Mouse (Mus musculus) intestine, embryonic 14.5 days (tissue): ENCODE results near the gene Mgat4b. TPM values are rescaled to one million over a fixed set of nuclear protein-coding genes. Genes with fewer than 3 reads are reported as not detected.
A peak's percentile ranks its signal among the peaks of the same experiment; 100 is the strongest.

Experiments
- ATAC-seq: fragments of 200-750 bp; cut with Nextera tagmentation; replicated peaks from 2 replicates; pipeline ENCODE4 v1.8.0; 2017; ENCODE audit warnings: low read depth, moderate number of reproducible peaks, moderate TSS enrichment, moderate library complexity; ENCODE audit not compliant: low FRiP score, low TSS enrichment
- DNase-seq: peaks from one replicate; pipeline ENCODE4 v3.0.0-alpha.2; 2018; ENCODE audit warnings: low spot score
- H3K27ac ChIP-seq: fragments of 300-500 bp; sonication (generic); 2 replicates; pipeline ENCODE4 v1.5.1; 2014; ENCODE audit warnings: low read depth, mild to moderate bottlenecking, control low read depth
- H3K27me3 ChIP-seq: fragments of 300-500 bp; sonication (generic); replicated peaks from 2 replicates; pipeline ENCODE4 v1.6.1; 2014; ENCODE audit warnings: low read length, control low read depth; ENCODE audit not compliant: control insufficient read depth, insufficient read depth
- H3K36me3 ChIP-seq: fragments of 300-500 bp; sonication (generic); 2 replicates; pipeline ENCODE4 v1.6.1; 2014; ENCODE audit warnings: low read length, control low read depth; ENCODE audit not compliant: control insufficient read depth, insufficient read depth
- H3K4me1 ChIP-seq: fragments of 300-500 bp; sonication (generic); replicated peaks from 2 replicates; pipeline ENCODE4 v1.6.1; 2014; ENCODE audit warnings: low read length, control low read depth, mixed read lengths; ENCODE audit not compliant: control insufficient read depth, insufficient read depth
- H3K4me2 ChIP-seq: fragments of 300-500 bp; sonication (generic); 2 replicates; pipeline ENCODE4 v1.6.1; 2014; ENCODE audit warnings: low read length
- H3K4me3 ChIP-seq: fragments of 300-500 bp; sonication (generic); 2 replicates; pipeline ENCODE4 v1.5.1; 2014; ENCODE audit warnings: low read depth, low read length, control low read depth, mixed read lengths
- H3K9ac ChIP-seq: fragments of 300-500 bp; sonication (generic); 2 replicates; pipeline ENCODE4 v1.6.1; 2014; ENCODE audit warnings: mild to moderate bottlenecking, low read length
- H3K9me3 ChIP-seq: fragments of 300-500 bp; sonication (generic); 2 replicates; pipeline ENCODE4 v1.6.1; 2016; ENCODE audit warnings: low read length, control low read depth; ENCODE audit not compliant: control insufficient read depth
- WGBS: fragments of 180-500 bp; shearing (Covaris S2); extraction: QIAGEN DNeasy Blood & Tissue Kit; methylation state at CpG from one replicate; pipeline ENCODE4 v1.1.7; 2014; 5-methylcytosine and 5-hydroxymethylcytosine counted together
- polyA plus RNA-seq: library from polyadenylated mRNA; unstranded; fragments of >200 nt; fragmentation: Nextera tagmentation; extraction: Ambion mirVana; gene quantifications from 2 replicates; pipeline ENCODE4 v1.2.1, GENCODE M21; 2014

Gene Mgat4b
- polyA plus RNA-seq, 1 experiment from 2014 or later: 24.4 TPM

DNA sequence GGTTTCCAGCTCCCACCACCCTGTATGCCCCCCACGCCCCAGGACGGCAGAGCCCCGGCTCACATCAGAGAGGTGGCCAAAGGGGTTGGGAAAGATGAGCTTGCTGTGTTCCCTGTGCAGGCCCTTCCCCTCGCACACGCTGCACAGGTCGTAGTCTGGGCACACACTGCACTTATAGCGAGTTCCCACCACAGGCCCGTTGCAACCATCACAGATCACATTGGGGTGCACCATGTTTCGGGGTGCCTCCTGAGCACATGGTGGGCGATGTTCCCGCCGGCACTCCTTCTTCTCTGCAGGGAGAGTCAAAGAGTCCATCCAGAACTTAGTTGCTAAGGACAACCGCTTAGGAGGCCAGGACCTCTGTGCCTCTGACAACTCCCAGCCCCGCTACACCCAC lies 3.3 kb upstream of the Mgat4b start:
- 96% methylated on average over 14 of the region's 14 CpGs for WGBS
- peaks cover 54% of the 10 kb centered on the region for H3K36me3 ChIP-seq
- no peak overlapping the region for H3K4me2 ChIP-seq
- no peak for ATAC-seq
- H3K4me1 ChIP-seq: peaks cover 11% of the 10 kb centered on the region
- H3K27me3 ChIP-seq: no peaks in the 10 kb centered on the region
- no peak overlapping the region for H3K27ac ChIP-seq
- DNase-seq: no peak
- no peak overlapping the region for H3K9ac ChIP-seq
- no peaks in the 10 kb centered on the region for H3K9me3 ChIP-seq
- H3K4me3 ChIP-seq: no peak overlapping the region

DNA sequence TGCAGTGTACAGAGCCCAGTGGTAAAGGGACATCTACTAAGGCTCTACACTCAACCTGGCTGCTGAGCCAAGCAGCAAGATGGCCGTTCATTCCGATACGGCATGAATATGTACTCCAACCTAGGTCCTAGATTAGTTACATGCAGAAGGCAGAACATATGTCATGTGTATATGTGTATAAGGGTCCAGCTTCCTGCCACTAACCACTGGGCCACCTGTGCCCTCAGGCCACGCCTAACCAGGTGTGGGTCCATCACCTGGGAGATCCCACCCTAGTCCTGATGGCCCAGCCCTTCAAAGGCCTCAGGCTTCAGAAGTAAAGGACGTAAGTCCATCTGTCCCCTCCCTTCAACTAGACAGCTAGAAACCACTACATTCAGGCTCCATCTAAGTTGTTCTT lies 2.7 kb upstream of the Mgat4b start:
- ATAC-seq (no peak), DNase-seq (no peak)
- Histone ChIP-seq H3K4me3 (no peak overlapping the region), H3K4me1 (peaks cover 11% of the 10 kb centered on the region), H3K27me3 (no peaks in the 10 kb centered on the region), H3K9me3 (no peaks in the 10 kb centered on the region), H3K4me2 (no peak overlapping the region), H3K27ac (no peak overlapping the region), H3K36me3 (peaks cover 47% of the 10 kb centered on the region), H3K9ac (no peak overlapping the region)
- 96% methylated on average over 5 of the region's 5 CpGs for WGBS

DNA sequence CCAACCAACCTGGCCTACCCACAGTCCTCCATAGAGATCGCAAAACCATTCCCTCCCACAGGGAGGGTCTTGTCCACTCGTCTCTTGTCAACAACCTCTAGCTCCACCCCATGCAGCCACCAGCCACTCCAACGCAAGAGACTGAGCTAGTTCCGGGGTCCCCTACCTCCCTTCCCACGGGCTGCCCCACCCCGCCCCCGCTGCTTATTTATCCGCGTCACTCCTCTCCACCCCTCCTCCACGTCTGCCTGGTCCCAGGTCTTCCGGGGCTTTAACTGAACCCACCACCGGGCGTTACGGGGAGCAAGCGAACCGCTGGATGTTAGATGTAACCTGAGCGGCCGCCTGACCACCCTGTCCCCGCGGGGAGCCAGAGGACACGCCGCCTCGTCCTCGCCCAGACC lies 587 bp upstream of the Mgat4b start:
- peak overlapping the region; percentile 66 for H3K4me2 ChIP-seq
- ATAC-seq: peak; percentile 91
- peaks cover 27% of the 10 kb centered on the region for H3K36me3 ChIP-seq
- under 1% methylated on average over 24 of the region's 24 CpGs for WGBS
- peak overlapping the region; percentile 96 for H3K4me3 ChIP-seq
- no peaks in the 10 kb centered on the region for H3K27me3 ChIP-seq
- H3K9me3 ChIP-seq: no peaks in the 10 kb centered on the region
- no peak for DNase-seq
- H3K9ac ChIP-seq: peak overlapping the region; percentile 97
- H3K27ac ChIP-seq: peak overlapping the region; percentile 99
- peaks cover 11% of the 10 kb centered on the region for H3K4me1 ChIP-seq

DNA sequence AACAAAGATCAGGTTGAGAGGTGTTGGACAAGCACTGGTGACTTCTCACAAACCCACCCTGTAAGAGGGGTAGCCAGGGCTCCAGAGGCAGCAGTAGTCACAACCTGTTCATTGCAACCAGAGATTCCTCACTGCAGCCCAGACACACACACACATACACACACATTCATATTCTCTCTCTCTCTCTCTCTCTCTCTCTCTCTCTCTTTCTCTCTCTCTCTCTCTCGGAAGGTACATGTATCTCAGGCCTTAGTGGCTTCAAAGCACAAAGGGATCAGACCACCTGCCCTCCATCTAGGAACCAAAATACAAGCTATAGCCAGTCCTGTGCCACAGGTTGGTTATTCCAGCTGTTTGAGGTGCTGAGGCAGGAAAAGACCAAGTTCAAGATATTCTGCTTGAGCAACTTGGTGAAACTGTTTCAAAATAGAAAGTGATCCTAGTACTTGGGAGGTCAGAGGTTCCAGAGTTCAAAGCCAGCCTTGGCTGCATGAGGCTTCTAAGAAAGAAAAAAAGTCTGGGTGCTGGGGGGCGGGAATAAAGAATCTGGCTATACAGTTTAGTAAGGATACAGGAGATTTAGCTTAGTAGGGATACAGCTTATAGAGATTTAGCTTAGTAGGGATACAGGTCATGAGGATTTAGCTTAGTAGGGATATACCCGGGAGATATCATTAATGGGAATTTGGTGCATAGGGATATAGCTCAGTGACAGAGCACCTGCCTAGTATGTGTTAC lies 801 bp downstream of the Mgat4b start:
- H3K9ac ChIP-seq: no peak overlapping the region; the same call in 1 of the 2 replicates
- H3K9me3 ChIP-seq: no peaks in the 10 kb centered on the region
- ATAC-seq: no peak
- H3K27ac ChIP-seq: no peak overlapping the region
- peak overlapping the region; percentile 96 for H3K4me3 ChIP-seq
- H3K4me2 ChIP-seq: peak overlapping the region; percentile 66
- DNase-seq: no peak
- no peaks in the 10 kb centered on the region for H3K27me3 ChIP-seq
- peaks cover 13% of the 10 kb centered on the region for H3K36me3 ChIP-seq
- WGBS: 90% methylated on average over 3 of the region's 3 CpGs
- peaks cover 20% of the 10 kb centered on the region for H3K4me1 ChIP-seq

DNA sequence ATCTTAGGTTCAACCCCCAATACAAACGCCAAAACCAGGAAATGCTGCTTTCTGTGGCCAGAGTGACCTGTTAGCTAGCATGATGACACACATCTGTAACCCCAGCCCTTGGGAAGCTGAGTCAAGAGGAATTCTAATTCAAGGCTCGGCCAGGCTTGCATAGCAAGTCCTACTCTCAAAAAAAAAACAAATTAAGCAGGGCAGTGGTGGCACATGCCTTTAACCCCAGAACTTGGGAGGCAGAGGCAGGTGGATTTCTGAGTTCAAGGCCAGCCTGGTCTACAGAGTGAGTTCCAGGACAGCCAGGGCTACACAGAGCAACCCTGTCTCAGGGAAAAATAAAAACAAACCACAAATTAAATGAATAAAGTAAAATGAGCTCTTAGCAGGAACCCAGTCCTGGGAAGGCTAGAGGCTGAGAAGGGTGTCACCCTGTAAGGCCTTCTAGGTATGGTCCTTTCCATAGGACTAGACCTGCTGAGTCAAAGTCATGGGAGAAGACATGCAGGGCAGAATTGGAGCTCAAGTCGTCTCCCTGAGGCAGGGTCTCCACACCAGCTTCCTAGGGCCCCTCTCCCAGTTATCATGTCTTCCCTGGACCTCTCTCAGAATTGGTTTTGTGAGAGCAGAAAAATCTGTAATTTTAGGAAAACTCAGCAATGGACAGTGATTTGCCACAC lies 1.5 kb downstream of the Mgat4b start:
- H3K27ac ChIP-seq: no peak overlapping the region
- peaks cover 20% of the 10 kb centered on the region for H3K4me1 ChIP-seq
- no peak for ATAC-seq

DNA sequence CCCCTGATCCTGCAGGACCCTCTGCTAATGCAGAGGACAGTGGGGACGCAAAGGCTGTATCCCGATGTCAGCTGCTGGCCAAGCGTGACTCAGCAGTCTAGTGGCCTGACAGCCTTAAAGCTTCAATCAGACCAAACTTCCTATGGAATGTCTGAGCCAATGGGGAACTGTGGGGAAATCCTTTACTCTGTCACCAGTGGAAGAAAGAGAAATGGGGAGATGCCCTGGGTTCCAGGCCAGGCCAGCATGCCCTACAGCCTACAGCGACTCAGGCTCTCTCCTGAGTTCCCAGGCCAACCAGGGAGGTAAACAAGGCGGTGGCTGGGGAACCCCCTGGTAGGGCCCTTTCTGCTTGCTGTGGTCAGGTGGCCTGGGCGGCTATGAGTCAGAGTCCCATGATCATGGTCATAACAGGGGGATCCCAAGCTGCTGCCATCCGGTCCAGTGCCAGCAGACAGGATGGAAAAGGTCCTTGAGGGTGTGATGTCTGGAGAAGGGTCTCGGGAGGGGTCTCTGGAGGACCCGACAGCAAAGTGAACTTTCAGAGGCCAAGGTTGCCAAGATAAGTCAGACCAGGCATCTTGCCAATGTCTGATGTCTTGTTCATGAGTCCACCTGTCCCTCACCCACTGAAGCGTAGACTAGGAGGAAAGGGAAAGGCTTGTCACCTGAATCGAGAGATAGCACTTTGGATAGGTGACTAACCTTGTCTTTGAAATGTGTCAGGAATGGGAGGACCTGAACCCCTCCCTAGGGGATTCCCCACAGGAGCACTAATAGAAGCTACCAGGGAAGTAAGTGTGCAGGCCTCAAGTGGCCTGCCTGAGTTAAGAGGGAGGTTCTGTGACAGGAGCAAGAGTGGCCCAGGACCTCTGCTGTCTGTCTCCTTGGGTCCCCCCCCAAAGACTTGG lies 2.4 kb downstream of the Mgat4b start:
- H3K9ac ChIP-seq: no peak overlapping the region
- H3K27ac ChIP-seq: peak overlapping the region; percentile 33; the same call in 1 of the 2 replicates
- WGBS: 53% methylated on average over 11 of the region's 11 CpGs
- H3K36me3 ChIP-seq: no peaks in the 10 kb centered on the region; the same call in 1 of the 2 replicates
- 0 out of 2 replicates have a peak, but pooled peaks have one; percentile 10 for ATAC-seq
- peak; percentile 78 for DNase-seq
- no peak overlapping the region for H3K4me2 ChIP-seq
- no peaks in the 10 kb centered on the region for H3K9me3 ChIP-seq
- no peak overlapping the region for H3K4me3 ChIP-seq
- peaks cover 20% of the 10 kb centered on the region for H3K4me1 ChIP-seq
- no peaks in the 10 kb centered on the region for H3K27me3 ChIP-seq

More for the DNA sequence above, 1.5 kb downstream of the Mgat4b start:
- no peak overlapping the region for H3K4me2 ChIP-seq
- no peak overlapping the region for H3K4me3 ChIP-seq
- no peaks in the 10 kb centered on the region for H3K27me3 ChIP-seq
- H3K9me3 ChIP-seq: no peaks in the 10 kb centered on the region
- no peak for DNase-seq
- no peak overlapping the region for H3K9ac ChIP-seq
- WGBS: 75% methylated on average over 3 of the region's 3 CpGs
- H3K36me3 ChIP-seq: peaks cover 6% of the 10 kb centered on the region

DNA sequence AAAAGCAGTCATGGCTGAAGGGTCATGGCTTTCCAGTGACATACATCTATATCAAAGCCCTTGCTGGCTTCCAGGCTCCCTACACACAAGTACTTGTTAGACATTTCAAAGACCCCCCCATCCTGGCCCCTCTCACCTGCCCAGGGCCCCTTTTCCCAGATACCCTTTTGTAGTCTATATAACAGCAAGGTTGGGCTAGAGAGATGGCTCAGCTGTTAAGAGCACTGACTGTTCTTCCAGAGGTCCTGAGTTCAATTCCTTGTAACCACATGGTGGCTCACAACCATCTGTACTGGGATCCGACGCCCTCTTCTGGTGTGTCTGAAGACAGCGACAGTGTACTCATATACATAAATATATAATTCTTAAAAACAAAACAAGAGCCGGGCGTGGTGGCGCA lies 3.9 kb downstream of the Mgat4b start:
- 87% methylated on average over 6 of the region's 6 CpGs for WGBS
- DNase-seq: no peak
- H3K36me3 ChIP-seq: no peaks in the 10 kb centered on the region

DNA sequence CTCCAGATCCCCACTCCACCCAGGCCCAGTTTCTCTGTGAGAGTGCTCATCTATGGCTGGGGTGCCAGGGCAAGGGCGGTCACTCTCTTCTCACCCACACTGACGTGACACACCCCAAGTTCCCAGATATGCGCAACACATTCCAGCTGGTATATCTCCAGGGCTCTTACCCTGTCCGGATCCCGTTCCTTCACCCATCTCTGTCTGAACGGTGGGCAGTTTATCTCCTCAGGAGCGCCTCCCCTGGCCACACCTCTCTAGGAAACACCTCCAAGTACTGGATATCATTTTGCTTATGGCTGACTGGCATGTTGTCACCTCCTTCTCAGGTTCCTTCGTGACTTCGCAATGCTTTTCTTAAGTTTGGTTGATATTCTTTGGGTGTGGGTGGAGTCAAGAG lies 4.9 kb downstream of the Mgat4b start:
- H3K36me3 ChIP-seq: no peaks in the 10 kb centered on the region
- DNase-seq (no peak), ATAC-seq (no peak)
- no peak overlapping the region for H3K4me2 ChIP-seq
- H3K27me3 ChIP-seq: no peaks in the 10 kb centered on the region
- 15% methylated on average over 9 of the region's 9 CpGs for WGBS
- H3K4me3 ChIP-seq: no peak overlapping the region
- peaks cover 15% of the 10 kb centered on the region for H3K4me1 ChIP-seq
- no peaks in the 10 kb centered on the region for H3K9me3 ChIP-seq
- H3K27ac ChIP-seq: no peak overlapping the region
- no peak overlapping the region for H3K9ac ChIP-seq

More for the DNA sequence above, 3.9 kb downstream of the Mgat4b start:
- H3K4me1 ChIP-seq: peaks cover 15% of the 10 kb centered on the region
- ATAC-seq: no peak
- no peaks in the 10 kb centered on the region for H3K27me3 ChIP-seq
- H3K9ac ChIP-seq: no peak overlapping the region
- no peak overlapping the region for H3K27ac ChIP-seq
- H3K9me3 ChIP-seq: no peaks in the 10 kb centered on the region
- H3K4me2 ChIP-seq: no peak overlapping the region
- H3K4me3 ChIP-seq: no peak overlapping the region
